Mouse (Mus musculus): ENCODE results near the gene Chrd.

DNA sequence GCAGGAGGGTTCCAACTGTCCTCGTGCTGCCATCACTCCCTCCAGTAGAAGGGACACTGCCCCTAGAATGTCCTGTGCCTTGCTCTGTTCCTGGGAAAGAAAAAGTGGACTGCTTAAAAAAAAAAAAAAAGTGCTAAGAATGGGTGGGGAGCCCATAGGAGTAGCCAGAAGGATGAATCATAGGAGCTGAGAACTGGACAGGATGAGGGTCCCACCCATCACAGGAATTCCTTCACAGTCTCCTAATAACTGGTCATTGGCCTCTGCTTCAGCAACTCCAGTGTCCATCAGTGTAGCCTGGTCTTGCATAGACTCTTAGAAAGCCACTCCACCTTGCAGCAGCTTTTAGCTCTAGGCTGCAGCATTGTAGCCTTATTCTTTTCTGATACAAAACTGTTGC lies 6.5 kb upstream of the Chrd start:
- TF ChIP-seq CTCF (IDR thresholded peaks at IDR 0.05; ENCODE audit: borderline replicate concordance, insufficient read depth, low read depth, low read length) (no peak), POLR2A (IDR thresholded peaks at IDR 0.05; ENCODE audit: borderline replicate concordance, insufficient read depth, low read length) (no peak)
